Mouse (Mus musculus) v-Abl transformed pro-B cells (cell line): Measurements from ENCODE around the gene Bckdha.

Experiments
- in situ Hi-C, 2 experiments: fragments of 400-800 bp; cut with MboI; formaldehyde crosslinking; loops; one replicate each; pipeline ENCODE4 v1.15.1; 2025; ENCODE audit not compliant: unreplicated experiment in 2 of 2

The Bckdha gene

DNA sequence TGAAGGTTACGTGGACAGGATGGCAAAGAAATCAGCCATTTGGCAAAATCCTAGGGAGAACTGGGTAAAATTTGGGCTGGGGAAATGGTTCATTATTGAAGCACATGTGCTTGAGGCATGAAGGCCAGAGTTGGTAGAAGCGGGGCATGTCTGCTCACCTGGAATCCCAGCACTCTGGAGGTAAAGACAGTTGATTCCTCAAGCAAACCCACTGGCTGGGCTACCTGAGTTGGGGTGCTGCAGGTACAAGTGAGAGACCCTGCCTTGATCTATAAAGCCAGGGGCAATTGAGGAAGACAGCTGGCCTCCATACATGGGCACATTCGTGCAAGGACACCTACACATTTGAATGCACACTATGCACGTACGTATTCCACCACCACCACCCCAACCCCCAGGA, 38.7 kb downstream of the Bckdha start:
- in situ Hi-C loops: loop anchor here (5.0 to 10.0 kb wide), 3 partner anchors 37 to 95 kb away; partner anchors contain the start of genes Bckdha (in 2 of the 2), Exosc5 (in 2 of the 2), B9d2 (in 1 of the 2) and Ccdc97 (in 1 of the 2)

DNA sequence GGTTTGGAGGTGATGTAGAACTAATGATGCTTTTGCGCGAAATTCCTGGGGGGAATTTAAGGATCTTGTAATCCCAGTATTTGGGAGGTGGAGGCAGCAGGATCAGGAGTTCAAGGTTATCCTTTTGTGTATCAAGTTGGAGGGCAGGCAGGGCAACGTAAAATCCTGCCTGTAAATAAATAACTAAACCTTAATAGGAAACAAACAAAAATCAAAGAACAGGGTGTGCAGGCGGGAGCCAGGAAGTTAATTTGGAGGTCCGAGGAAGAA, 39.1 kb downstream of the Bckdha start:
- in situ Hi-C loops: no loop called here

DNA sequence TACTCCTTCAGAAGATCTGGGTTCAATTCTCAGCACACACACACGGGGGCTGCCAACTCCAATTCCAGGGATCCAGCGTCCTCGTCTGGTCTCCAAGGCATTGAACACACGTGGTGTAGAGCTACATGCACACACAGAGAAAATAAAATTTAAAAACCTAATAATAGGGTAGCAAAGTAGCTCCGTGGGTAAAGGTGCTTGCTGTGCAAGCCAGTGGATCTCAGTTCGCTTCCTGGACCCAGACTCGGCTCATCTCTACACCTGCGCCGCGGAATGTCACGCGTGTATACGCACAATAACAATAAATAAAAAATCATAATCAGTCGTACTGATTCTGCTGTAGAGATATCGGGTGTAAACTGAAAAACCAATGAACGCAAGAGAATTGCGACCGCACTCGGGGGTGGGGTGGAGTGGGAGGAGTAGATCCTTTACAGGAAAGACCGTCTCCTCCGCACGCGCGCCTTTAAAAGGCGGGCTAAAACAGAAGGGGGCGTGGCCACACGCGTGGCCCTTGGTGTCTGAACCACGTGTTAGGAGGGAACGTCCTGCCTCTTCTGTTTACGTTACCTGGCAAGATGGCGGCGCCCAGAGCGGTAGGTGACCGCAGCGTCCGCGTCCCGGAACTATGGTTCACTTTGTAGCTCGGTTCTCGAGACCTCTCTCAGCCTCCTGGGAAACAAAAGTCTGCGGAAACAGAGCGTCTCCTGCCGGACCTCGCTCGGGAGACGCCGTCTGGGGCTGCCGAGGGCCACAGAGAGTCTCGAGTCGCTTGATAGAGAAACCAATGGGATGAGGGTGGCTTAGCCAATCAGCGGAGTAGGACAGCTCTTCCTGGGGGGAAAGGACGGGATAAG, 39.7 kb downstream of the Bckdha start, which contains the start of gene Dmac2:
TSS of gene Dmac2 (plus strand) at position 550 of the 857 bp plus-strand sequence.
- in situ Hi-C loops: no loop called here

DNA sequence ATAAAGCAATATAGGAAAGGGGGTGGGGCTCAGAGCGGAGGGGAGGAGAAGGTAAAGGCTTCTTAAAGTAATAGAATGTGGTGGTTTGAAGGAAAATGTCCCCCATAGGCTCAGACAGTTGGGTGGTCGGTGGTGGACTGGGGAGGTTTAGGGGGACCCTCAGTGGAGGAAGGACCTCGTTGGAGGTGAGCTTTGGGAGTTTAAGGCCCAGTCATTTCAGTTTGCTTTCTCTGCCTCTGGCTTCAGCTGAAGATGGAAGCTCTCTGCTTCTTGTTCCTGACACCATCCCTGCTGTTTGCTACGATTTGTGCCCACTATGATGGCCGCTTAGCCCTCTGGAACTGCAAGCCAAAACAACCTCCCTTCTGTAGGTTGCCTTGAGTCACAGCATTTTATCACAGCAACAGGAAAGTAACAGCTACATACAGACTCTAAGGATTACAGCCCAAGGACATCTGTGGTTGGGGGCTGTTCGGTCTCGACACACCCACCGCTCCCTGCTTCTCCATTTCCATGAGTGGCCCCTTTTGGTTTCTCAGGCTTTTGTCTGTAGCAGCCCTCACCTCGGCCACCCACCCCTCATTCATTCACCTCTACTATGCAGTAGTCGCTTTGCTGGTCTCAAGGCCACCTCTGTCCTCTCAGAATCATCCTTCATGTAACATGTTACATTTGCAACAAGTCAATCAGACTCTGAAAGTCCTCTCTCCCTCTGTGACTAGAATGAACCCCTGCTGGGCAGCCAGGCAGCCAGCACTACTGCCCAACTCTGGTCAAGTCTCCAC, 41.2 kb downstream of the Bckdha start:
- in situ Hi-C loops: no loop called here

DNA sequence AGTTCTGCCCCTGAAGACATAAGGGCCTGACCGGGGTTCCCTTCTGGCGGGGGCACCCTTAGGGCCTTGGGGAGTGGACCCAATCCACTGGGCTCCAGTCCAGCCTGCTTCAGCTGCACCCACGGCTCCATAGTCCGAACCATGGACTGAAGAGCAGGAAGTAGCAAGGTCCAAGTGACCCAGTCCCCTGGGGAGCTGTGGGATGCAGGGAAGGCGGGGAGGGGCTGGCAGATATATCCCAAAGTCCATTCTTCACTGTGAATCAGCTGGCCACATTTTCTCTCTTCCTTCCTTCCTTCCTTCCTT, 43.1 kb downstream of the Bckdha start, which contains the start of gene Erich4:
TSS of gene Erich4 (minus strand) at position 187 of the 306 bp plus-strand sequence.
- in situ Hi-C loops: no loop called here

DNA sequence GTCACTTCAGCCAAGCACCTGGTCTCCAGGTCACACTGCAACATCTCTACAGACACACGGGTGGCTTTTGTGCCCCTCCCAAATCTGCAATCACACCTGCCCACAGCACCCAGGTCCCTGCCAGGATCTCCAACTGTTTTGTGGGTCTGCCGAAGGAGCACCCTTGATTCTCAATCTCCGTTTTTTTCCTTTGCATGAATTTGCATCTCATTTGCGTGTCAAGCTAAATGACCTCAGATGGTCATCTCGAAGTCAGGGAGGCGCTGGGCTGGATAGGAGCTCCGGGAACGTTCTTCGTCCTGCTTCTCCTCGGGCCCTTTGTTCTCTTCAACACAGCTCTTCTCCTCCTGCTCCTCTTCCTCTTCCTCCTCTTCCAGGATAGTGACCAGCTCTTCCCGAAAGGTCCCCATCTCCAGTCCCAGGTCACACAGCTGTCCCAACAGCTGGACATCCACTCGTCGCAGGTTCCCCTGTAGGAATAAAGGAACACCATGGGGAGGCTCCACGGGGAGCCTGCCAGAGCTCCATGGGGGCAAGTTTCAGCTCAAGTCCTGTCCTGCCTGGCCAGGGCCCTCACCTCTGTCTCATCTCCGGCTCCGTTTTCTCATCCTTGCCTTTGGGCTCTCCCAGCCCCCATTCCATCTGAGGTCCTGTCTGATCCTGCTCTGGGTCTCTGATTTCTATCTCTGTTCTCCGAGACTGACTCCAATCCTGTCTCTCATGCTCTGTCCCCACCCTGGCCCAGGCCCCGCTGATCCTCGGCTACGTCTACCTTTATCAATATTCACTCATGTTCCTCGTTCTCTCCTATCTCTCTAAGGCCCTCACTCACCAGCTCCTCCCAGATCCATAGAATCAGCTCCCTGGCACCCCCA, 43.7 kb downstream of the Bckdha start:
- in situ Hi-C loops: no loop called here

DNA sequence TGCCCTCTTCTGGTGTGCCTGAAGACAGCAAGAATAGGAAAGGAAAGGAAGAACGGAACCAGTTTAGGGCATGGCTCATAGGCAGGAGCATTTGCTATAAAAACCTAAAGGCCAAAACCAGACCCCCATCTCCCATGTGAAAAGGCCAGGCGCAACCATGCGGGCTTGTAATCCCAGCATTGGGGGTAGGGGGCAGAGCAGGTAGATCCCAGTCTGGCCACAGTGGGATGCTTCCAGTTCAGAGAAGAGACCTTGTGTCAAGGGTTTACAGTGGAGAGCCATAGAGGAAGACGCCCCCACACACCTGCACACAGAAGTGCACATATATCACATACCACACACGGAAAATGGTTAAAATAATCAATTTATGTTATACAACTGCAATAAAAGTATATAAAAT, 44.7 kb downstream of the Bckdha start:
- in situ Hi-C loops: no loop called here

DNA sequence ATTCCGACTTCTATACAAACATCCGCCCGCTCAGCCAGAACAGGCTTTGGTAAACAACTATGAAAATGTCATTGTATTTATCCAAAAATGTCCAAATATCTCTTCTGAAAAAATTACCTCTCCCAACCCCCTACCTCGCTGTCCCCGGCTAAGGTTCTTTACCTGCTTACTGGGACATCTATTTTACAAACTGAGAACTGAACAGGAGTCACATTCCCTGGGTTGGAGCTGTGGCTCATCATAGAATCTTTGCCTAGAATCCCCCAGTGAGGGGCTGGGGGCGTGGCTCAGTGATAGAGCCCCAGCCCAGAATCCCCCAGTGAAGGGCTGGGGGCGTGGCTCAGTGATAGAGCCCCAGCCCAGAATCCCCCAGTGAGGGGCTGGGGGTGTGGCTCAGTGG, 47.3 kb downstream of the Bckdha start:
- in situ Hi-C loops: no loop called here

DNA sequence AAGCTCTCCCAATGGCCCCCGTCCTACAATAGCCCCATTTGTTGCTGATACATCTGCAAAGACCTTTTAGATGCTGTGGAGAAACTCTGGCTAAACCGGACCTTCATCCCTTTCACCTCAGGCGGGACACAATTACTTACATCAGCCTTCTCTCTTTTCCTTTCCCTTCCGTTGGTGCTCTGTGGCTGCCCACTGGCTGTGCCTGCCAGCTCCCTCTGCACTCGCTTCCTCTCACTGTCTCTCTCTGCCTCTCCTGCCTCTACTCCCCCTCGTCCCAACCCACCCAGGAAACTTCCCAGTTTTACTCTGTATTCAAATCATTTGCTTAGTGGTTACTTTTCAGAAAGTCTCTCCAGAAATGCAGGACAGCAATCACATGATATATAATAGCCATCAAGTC, 48.7 kb downstream of the Bckdha start:
- in situ Hi-C loops: no loop called here

DNA sequence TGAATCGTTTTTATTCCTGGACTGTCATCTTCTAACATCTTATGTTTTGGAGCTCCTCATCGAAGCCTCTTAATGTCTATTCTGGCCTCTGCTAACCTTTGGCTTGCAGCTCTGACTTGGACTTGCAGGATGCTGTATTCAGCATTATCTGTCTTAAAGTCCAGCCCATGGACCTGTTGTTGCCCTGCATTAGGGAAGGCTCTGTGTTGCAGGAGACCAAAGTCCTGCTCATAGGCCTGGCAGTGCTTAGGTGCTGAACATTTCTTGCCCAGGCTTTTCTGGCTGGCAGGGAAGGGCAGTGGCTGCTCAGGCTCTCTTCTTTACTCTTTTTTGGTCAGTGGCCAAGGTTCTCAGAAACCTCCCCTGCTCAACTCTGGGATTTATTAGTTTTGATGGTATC, 51.6 kb downstream of the Bckdha start:
- in situ Hi-C loops: loop anchor here in 1 of 2 experiments (10.0 kb wide), 1 partner anchor 48 kb away; the partner anchor contains the start of genes Bckdha and Exosc5

DNA sequence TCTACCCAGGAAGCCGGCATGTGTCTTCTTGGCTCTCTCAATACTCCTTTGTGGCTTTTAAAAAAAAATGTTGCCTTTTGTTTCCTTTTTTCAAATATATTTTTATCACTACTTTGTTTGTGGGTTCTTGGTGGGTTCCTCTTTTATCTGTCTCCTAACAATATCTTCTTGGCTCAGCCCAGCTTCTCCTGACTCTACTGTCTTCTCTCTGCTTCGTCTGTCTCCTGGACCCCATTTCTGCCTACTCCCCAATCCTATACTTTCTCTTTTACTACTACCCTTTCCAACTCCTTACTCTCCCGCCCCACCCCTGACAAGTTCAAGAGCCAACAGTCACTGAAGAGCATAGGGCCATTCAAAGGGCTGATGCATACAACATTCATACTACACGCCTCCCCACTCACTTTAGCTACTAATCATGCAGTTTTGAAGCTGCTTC, 52.1 kb downstream of the Bckdha start:
- in situ Hi-C loops: loop anchor here in 1 of 2 experiments (10.0 kb wide), 1 partner anchor 48 kb away; the partner anchor contains the start of genes Bckdha and Exosc5

DNA sequence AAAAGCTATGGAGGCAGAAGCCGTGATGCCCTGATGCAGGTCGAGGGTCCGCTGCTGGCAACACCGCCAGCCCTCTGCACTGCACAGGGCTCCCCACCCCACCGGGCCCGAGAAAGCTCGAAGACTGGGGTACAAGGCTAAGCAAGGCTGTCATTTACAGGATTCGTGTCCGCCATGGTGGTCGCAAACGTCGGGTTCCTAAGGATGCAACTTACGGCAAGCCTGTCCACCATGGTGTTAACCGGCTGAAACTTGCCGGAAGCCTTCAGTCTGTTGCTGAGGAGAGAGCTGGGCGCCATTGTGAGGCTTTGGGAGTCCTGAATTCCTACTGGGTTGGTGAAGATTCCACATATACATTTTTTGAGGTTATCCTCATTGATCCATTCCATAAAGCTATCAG, 57.4 kb downstream of the Bckdha start:
- in situ Hi-C loops: loop anchor here in 1 of 2 experiments (5.0 to 10.0 kb wide), 3 partner anchors 53 to 179 kb away; partner anchors contain the start of genes Bckdha and Exosc5

DNA sequence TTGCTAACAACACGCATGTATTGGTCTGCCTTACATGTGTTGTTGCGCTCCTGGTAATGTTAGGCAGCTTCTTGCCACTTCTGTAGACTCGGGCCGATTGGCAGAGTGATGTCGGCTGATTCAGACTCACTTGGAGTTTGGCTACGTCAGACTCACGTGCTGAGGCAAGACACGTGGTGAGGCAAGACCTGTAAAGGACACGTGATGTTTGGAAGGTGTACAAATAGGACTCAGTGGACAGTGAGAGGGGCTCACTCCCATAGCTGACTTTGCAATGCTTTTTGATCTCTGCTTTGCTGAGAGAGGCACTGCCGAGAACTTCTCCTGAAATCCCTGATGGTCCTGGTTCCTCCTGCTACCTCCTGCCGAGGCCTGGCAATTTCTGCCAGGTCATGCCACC, 58.1 kb downstream of the Bckdha start:
- in situ Hi-C loops: loop anchor here in 1 of 2 experiments (5.0 to 10.0 kb wide), 3 partner anchors 54 to 178 kb away; partner anchors contain the start of genes Bckdha and Exosc5

DNA sequence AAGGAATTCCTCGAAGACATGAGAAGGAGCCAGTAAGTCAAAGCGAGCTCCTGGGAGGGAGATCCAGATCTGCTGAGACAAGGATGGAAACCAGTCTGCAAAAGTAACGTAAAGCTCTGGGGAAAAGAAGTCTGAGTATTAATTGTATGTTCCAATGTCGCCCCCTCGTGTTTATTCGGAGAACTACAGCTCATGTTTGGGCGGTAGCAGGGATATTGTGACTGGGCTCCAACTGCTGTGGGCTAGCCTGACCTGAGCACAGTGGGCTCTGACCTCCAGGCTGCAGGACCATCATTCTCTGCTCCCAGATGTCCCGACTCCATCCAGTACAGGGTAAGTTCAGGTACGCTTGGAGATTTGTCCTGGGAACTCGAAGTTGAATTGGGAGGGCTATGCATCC, 59.1 kb downstream of the Bckdha start:
- in situ Hi-C loops: loop anchor here (5.0 to 10.0 kb wide), 5 partner anchors 55 to 177 kb away; partner anchors contain the start of genes Ceacam2 (in 2 of the 2), Bckdha (in 1 of the 2) and Exosc5 (in 1 of the 2)

DNA sequence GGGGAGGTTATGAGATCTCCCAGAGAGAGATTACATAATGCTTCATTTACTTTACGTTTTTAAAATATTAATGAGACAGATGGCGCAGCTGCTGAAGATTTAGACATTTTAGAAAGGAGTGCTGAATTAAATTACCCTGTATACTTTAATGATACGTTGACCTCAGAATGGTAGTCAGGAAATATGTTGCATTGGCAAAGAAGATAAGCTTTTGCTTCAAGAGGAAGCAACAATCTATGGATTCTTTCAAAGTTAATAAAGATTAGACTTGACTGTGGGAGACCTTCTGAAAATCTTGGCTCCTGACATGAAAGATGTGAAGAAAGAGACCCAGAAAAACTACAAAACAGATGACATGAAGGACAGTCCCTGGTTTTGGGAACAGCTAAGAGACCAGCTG, 64.9 kb downstream of the Bckdha start:
- in situ Hi-C loops: no loop called here

DNA sequence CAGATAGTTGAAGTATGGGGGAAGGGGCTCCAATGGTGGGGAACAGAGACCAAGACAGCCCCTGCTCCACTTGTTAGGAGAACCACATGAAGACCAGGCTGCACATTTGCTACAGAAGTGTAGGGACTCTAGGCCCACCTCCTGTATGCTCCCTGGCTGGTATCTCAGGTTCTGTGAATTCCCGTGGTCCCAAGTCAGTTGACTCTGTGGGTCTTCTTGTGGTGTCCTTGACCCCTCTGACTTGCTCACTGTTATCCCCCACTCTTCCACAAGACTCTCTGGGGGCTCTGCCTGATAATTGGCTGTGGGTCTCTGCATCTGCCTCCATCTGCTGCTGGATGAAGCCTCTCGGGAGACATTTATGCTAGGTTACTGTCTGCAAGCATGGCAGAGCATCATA, 67.6 kb downstream of the Bckdha start:
- in situ Hi-C loops: no loop called here

DNA sequence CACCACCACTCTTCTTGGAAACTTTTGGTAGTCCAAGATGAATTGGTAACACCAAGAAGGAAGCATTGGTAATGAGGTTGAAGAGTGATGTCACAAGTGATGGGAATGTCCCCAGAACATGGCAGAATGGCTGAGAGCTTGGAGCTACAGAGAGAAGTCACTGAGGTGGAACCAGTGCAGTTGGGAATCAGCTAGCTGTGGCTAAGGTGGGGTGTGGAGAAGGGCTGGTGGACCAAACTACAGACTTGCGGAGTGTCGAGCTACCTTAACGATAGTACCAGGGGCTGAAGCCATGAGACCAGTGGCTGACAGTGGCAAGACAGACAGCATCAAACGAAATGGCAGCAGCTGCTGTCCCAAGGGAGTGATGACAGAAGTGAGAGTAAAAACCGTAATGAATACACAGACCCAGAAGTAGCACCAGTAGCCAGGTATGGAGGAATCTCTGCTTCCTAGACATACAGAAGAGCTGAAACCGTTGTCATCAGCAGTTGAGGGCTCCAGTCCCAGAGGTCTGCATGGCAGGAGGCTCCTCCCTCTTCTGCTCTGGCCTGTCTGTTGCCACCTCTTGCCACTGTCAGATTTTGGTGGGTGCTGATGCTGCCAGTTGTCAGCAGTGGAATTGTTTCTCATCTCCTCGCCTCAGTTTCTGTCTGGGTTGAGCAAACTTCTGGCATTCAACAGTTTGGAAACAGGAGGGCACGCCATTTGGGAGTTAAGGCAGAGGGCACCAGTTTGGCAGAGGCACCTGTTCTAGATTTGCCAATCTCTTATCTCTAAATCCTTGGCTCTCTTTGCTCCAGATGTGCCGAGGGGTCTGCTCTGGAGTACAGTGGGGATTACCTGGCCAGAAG, 73.2 kb downstream of the Bckdha start:
- in situ Hi-C loops: no loop called here

DNA sequence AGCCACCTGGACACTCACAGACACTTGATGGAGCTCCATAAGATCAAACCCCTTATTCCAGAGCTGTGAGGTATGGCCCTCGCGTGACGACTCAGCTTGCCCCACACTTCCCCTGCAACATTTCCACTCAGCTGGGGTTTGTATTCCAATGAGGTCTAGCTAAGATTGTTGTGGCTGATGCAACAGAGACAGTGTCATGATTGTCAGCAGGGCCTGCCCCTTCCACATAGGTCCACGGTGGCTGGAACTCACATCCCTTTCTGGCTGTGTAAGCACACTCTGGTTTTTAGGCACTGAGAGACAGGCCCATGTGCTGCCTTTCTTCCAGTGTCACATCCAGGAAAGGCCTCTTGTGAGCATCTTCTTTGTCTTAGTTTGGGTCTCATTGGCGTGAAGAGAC, 74.1 kb downstream of the Bckdha start:
- in situ Hi-C loops: no loop called here

DNA sequence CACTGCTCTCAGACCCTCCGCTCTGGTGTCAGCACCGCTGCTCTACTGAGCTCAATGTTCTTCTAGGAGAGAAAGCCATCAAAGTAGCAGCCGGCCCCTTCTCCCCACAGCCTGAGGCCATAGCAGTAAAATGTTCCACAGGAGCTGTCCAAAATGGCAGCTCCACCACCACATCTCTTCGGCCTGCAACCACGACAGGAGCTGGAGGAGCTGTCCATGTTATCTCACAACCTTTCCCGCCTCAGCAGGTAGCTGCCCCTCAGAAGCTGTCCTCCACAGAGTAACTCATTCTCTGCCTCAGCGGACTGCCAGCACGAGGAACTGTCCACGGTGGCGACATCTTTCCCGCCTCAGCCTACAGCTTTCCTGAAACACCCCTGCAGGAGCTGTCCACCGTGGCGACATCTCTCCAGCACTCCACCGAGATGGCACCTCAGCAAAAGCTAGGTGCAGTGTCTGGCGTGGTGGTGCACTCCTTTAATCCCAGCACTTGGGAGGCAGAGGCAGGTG, 76.4 kb downstream of the Bckdha start:
- in situ Hi-C loops: no loop called here
